Mouse (Mus musculus) effector memory CD4-positive, alpha-beta T cell, adult 7 months (primary cell): Measurements from ENCODE around the gene Aars. TPM values are rescaled to one million over a fixed set of nuclear protein-coding genes. Genes with fewer than 3 reads are reported as not detected.

Experiments used
- polyA plus RNA-seq: library from polyadenylated mRNA; unstranded; fragments of 100-300 nt; shearing (Covaris generic); gene quantifications from one replicate; pipeline ENCODE4 v1.2.1, GENCODE M21; 2017

Aars gene
- polyA plus RNA-seq = 46.6 TPM

DNA sequence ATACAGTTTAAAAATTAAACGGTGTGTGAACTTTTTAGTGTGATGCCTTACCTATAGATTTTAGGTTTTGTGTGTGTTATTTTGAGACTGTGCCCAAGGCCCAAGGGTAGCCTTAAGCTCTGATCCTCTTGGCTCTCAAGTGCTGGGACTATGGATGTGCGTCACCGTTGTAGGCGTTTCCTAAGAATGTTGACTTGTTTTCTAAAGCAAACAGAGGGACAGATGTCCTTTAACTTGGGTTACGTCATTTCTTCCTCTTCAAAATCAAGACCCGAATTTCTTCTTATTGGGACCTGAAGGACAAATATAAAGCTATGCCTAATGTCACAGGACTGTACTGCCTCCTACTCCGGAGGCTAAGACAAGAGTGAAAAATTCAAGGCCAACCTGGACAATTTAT is at the start of gene Aars:
Gene Aars, plus strand, starts transcription at position 229 of the 400 bp plus-strand sequence.

GRCm38 (mm10) chr8:110997547-110998531 is 35.1 kb upstream of the Aars start, which contains the start of gene Ddx19a:
Ddx19a (minus strand) TSS chr8:110997800.

GRCm38 (mm10) chr8:111031572-111031971 is 1.4 kb upstream of the Aars start, which contains the start of gene Ddx19b:
Ddx19b (minus strand) TSS chr8:111031751.

DNA sequence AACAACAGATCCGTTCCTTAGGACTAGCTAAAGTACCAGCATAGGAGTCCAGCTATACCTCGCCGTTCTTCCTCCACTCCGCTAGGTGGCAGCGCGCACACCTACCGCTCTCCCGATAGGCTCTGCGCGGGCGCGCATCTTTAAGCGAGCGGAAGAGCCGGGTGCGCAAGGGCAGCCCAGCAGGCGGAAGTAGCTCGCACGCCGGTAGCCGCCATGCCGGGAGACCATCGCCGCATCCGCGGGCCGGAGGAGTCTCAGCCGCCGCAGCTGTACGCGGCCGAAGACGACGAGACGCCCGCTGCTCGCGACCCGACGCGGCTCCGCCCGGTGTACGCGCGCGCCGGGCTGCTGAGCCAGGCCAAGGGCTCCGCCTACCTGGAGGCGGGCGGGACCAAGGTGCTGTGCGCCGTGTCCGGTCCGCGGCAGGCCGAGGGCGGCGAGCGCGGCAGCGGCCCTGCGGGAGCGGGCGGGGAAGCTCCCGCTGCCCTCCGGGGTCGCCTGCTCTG is 23.3 kb downstream of the Aars start, which contains the start of gene Exosc6:
Gene Exosc6, plus strand, starts transcription at position 182 of the 506 bp plus-strand sequence.

DNA sequence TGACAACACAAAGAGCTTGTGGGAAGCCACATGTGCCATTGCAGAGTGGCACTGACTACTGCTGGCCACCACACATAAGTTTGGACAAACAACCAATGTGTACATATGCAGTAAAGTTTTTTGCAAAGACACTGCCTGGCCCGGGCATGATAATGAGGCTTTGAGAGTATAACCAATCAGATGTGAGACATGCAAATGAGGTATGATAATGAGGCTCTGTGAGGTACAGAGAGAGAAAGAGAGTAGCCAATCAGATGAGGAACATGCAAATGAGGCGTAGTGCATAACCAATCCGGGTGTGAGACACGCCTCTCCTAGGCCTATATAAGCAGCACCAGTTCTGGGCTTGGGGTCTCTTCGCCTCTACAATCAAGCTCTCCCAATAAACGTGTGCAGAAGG is 59.4 kb downstream of the Aars start, which contains the start of gene Clec18a:
Gene Clec18a, minus strand, starts transcription at position 101 of the 400 bp plus-strand sequence.

GRCm38 (mm10) chr8:111093865-111094718 is 61.1 kb downstream of the Aars start, which contains the start of gene Pdpr:
Pdpr (plus strand) TSS chr8:111094630.

Other genes with a start within 250 kb of the Aars start
- not detected for gene Il34, start 227.2 kb upstream of the Aars start, polyA plus RNA-seq
- 51.9 TPM for gene Cog4, start 186.5 kb upstream of the Aars start, polyA plus RNA-seq
- 145 TPM for gene Sf3b3, start 186.4 kb upstream of the Aars start, polyA plus RNA-seq
- gene Fuk, start 130.7 kb upstream of the Aars start, polyA plus RNA-seq = 5.9 TPM
- gene St3gal2, start 113.2 kb upstream of the Aars start, polyA plus RNA-seq = 7.0 TPM
- 15.4 TPM for gene Ddx19a, start 35.3 kb upstream of the Aars start, polyA plus RNA-seq
- 17.0 TPM for gene Ddx19b, start 1.4 kb upstream of the Aars start, polyA plus RNA-seq
- gene Exosc6, start 23.2 kb downstream of the Aars start, polyA plus RNA-seq = 21.2 TPM
- gene Clec18a, start 59.3 kb downstream of the Aars start, polyA plus RNA-seq = not detected
- 18.8 TPM for gene Pdpr, start 61.5 kb downstream of the Aars start, polyA plus RNA-seq
- 85.5 TPM for gene Glg1, start 226.1 kb downstream of the Aars start, polyA plus RNA-seq